20 mouse cellular contexts compared by ENCODE assay signal in genomic region chr3:146145501-146145900, GRCm38 (mm10). TPM values are rescaled to one million over a fixed set of nuclear protein-coding genes. Genes with fewer than 3 reads are reported as not detected.
DNase-seq lines count a peak whose midpoint lies in the region; ATAC-seq lines count a peak whose summit lies in the region.
"Had no signal": no experiment of that assay in that cellular context is flagged by ENCODE, and none has a peak within 500 bp of the region (broad histone marks: within the 10 kb centered on the region; RNA-seq: fewer than 3 reads in every experiment).

No protein-coding gene starts in this region.

- peak; percentile 48; the same call in 1 of the 2 replicates for ATAC-seq in megakaryocyte progenitor cell, adult 5-6 weeks (replicated peaks; ENCODE audit: poor library complexity)
- ATAC-seq: forebrain, embryonic 15.5 days had no signal

- intact Hi-C loops in heart, postnatal 25 days (cut with DNase I) = no loop called here

- DNase-seq in heart, adult 11 months = peak; percentile 64
- no peak for DNase-seq in heart, postnatal 25 days (ENCODE audit: low spot score)
- peak; percentile 36 for DNase-seq in thymus, postnatal 14 days
- no peak for DNase-seq in thymus, postnatal 0 days (ENCODE audit: low spot score)
- no peak for DNase-seq in embryo, embryonic 9.5 days (ENCODE audit: extremely low spot score)
- no peak for DNase-seq in frontal cortex, postnatal 36 days (ENCODE audit: low spot score in 2 of 2)
- DNase-seq in cerebellum, adult 11 months = no peak
- DNase-seq: adrenal gland, adult 8-10 months; cerebellum, adult 11-12 months; cerebellum, postnatal 36 days; heart, postnatal 14 days; kidney, postnatal 25 days; layer of hippocampus, adult 9-11 months; midbrain, embryonic 14.5 days; thymus, postnatal 25 days had no signal

RNA-seq across cellular contexts. Expression of gene Mcoln2, which starts 4.1 kb away (rescaled TPM):
- total RNA-seq in heart, postnatal 25 days (2021) = under 1 TPM in 1 of 2 experiments, not detected in 1; 0.42 TPM
- 11.1 and 12.5 TPM in 2 replicates for polyA plus RNA-seq in thymus, postnatal 0 days (2015; fragmentation: Nextera tagmentation; extraction: Ambion mirVana)
- 0.32 and 2.0 TPM in 2 replicates for total RNA-seq in megakaryocyte progenitor cell, adult 5-6 weeks (2015)
- total RNA-seq in megakaryocyte progenitor cell, adult 5-6 weeks (2017) = 2.1 and 4.0 TPM in 2 replicates
- polyA plus RNA-seq: forebrain, embryonic 15.5 days; myocyte had no signal

RNA-seq across cellular contexts. Expression of gene Mcoln3, which starts 28.3 kb away (rescaled TPM):
- total RNA-seq in heart, postnatal 25 days (2021) = not detected
- 5.5 and 6.6 TPM in 2 replicates for polyA plus RNA-seq in thymus, postnatal 0 days (2015; fragmentation: Nextera tagmentation; extraction: Ambion mirVana)
- 0.07 TPM in 1 of 2 replicates, not detected in the other for total RNA-seq in megakaryocyte progenitor cell, adult 5-6 weeks (2015)
- 0.21 and 0.44 TPM in 2 replicates for total RNA-seq in megakaryocyte progenitor cell, adult 5-6 weeks (2017)
- polyA plus RNA-seq: myocyte had no signal

RNA-seq across cellular contexts. Expression of gene Wdr63, which starts 37.6 kb away (rescaled TPM):
- not detected for total RNA-seq in heart, postnatal 25 days (2021)
- polyA plus RNA-seq in thymus, postnatal 0 days (2015; fragmentation: Nextera tagmentation; extraction: Ambion mirVana) = 0.13 and 0.33 TPM in 2 replicates
- not detected in 2 replicates for total RNA-seq in megakaryocyte progenitor cell, adult 5-6 weeks (2015)
- total RNA-seq in megakaryocyte progenitor cell, adult 5-6 weeks (2017) = not detected in 2 replicates
- total RNA-seq: adrenal gland, adult 8-10 months; gastrocnemius, postnatal 4 days had no signal
- polyA plus RNA-seq: liver, embryonic 16.5 days had no signal

Comparison
In these comparisons a context has a peak if more than half of its experiments do, and no peak if none do; other contexts are left out.
1. DNase-seq: peak in heart, adult 11 months (single experiment) and thymus, postnatal 14 days (single experiment); none in heart, postnatal 25 days (single experiment), thymus, postnatal 0 days (single experiment), embryo, embryonic 9.5 days (single experiment), frontal cortex, postnatal 36 days (0 of 2) and cerebellum, adult 11 months (single experiment).